19 mouse cellular contexts compared by ENCODE assay signal in genomic region chr15:12805071-12805470, GRCm38 (mm10).
"Had no signal": no experiment of that assay in that cellular context is flagged by ENCODE, and none has a peak within 500 bp of the region (broad histone marks: within the 10 kb centered on the region; RNA-seq: fewer than 3 reads in every experiment).

No protein-coding gene starts in this region.

- H3K4me3 ChIP-seq: intestine, embryonic 15.5 days; kidney, embryonic 15.5 days; limb, embryonic 12.5 days; limb, embryonic 15.5 days; lung, embryonic 15.5 days; megakaryocyte, embryonic 14.5 days; midbrain, embryonic 12.5 days had no signal

- H3K9me3 ChIP-seq: intestine, embryonic 15.5 days; kidney, embryonic 15.5 days; limb, embryonic 12.5 days; limb, embryonic 15.5 days; lung, embryonic 15.5 days; megakaryocyte, embryonic 14.5 days; midbrain, embryonic 12.5 days had no signal

- H3K4me1 ChIP-seq: intestine, embryonic 15.5 days; limb, embryonic 12.5 days; limb, embryonic 15.5 days; lung, embryonic 15.5 days; midbrain, embryonic 12.5 days had no signal

- H3K9ac ChIP-seq: intestine, embryonic 15.5 days; kidney, embryonic 15.5 days; limb, embryonic 12.5 days; limb, embryonic 15.5 days; lung, embryonic 15.5 days; midbrain, embryonic 12.5 days had no signal

- DNase-seq: kidney, adult 11 months; kidney, adult 8-10 months; kidney, postnatal 10 days; kidney, postnatal 4 days; left cerebral cortex, postnatal 4 days; lung, adult 18-20 months; lung, postnatal 10 days; lung, postnatal 36 days; thymus, adult 18-20 months; thymus, postnatal 14 days; thymus, postnatal 4 days had no signal

- H3K4me2 ChIP-seq: intestine, embryonic 15.5 days; kidney, embryonic 15.5 days; limb, embryonic 12.5 days; limb, embryonic 15.5 days; lung, embryonic 15.5 days; midbrain, embryonic 12.5 days had no signal

- ATAC-seq: intestine, embryonic 15.5 days; midbrain, embryonic 16.5 days had no signal

- H3K27ac ChIP-seq: intestine, embryonic 15.5 days; kidney, embryonic 15.5 days; limb, embryonic 12.5 days; limb, embryonic 15.5 days; lung, embryonic 15.5 days; midbrain, embryonic 12.5 days had no signal

- H3K27me3 ChIP-seq: intestine, embryonic 15.5 days; kidney, embryonic 15.5 days; limb, embryonic 12.5 days; limb, embryonic 15.5 days; lung, embryonic 15.5 days; midbrain, embryonic 12.5 days had no signal
